Mouse (Mus musculus): ENCODE results near the gene Sox5.

GRCm38 (mm10) chr6:144769060-144769459, 12.7 kb downstream of the Sox5 start:
- no peak for TF ChIP-seq EP300 (IDR thresholded peaks at IDR 0.05; ENCODE audit: low read depth)
- TF ChIP-seq CTCF (IDR thresholded peaks at IDR 0.05; ENCODE audit: low read depth), result no peak

Data from heart, postnatal 0 days (tissue).